Mouse (Mus musculus) ES-E14 (cell line): ENCODE results near the gene Nle1.

ENCODE experiments used
- HCFC1 ChIP-seq: IDR thresholded peaks from 2 replicates; pipeline ENCODE4 v1.6.1; 2012; ENCODE audit warnings: low read length, inconsistent platforms, borderline replicate concordance; ENCODE audit not compliant: insufficient read depth
- MAFK ChIP-seq: IDR thresholded peaks from 2 replicates; pipeline ENCODE4 v1.6.1; 2014; ENCODE audit warnings: mild to moderate bottlenecking, low read depth, low read length, inconsistent platforms; ENCODE audit not compliant: insufficient read depth
- ZNF384 ChIP-seq: IDR thresholded peaks from 2 replicates; pipeline ENCODE4 v1.6.1; 2012; ENCODE audit warnings: low read depth, low read length, inconsistent platforms

DNA sequence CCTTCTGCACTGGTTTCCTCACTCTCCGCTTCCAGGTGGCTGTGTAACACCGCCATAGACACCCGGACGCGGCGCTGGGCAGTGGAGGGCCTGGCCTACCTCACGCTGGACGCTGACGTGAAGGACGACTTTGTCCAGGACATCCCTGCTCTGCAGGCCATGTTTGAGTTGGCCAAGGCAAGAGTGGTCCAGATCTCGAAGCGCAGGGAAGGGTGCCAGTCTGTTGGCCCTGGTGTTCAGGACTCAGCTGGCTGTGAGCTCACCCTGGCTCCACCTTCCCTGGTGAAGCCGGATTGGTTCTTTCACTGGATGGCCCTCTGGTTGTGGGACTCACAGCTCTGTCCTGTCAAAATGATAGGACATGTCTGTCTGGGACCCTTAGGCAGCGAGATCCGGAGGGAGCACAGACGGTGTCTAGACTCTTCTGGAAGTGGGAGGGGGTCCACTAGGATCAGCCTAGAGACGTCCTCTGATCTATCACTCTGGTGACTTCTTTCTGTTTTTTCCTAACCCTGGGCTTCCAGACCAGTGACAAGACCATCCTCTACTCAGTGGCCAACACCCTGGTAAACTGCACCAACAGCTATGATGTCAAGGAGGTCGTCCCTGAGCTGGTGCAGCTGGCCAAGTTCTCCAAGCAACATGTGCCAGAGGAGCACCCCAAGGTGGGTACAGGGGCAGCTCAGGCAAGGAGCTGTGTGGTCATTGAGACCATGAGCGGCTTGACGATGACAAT is 20.9 kb upstream of the Nle1 start:
- no peak for TF ChIP-seq ZNF384
- TF ChIP-seq HCFC1: no peak
- TF ChIP-seq MAFK: no peak
